ENCODE assay signal across 33 mouse cellular contexts in the genomic region with DNA sequence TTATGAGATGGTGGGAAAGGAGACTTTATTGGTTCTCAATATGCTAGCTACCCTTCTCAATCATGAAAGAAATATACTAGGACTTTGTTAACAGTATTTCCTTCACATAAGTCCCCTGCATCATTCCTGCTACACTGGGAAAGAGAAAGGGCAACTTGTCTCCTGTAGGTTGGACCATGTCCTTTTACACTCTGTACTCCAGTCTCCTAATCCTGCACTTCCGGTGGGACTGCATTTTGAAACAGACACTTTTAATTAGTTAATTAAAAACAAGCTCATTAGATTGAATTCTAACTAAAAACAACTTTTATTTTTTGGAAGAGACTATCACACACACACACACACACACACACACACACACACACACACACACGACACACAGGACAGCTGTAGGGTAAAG.
"Had no signal": no experiment of that assay in that cellular context is flagged by ENCODE, and none has a peak within 500 bp of the region (broad histone marks: within the 10 kb centered on the region; RNA-seq: fewer than 3 reads in every experiment).

No protein-coding gene starts in this region.

- H3K9ac ChIP-seq: limb, embryonic 12.5 days; limb, embryonic 13.5 days; limb, embryonic 15.5 days; liver, embryonic 12.5 days; liver, embryonic 13.5 days; liver, embryonic 14.5 days; liver, embryonic 15.5 days; liver, postnatal 0 days; lung, embryonic 14.5 days; lung, embryonic 15.5 days; midbrain, embryonic 12.5 days; midbrain, embryonic 13.5 days; midbrain, embryonic 15.5 days; neural tube, embryonic 12.5 days; neural tube, embryonic 13.5 days had no signal

- H3K27me3 ChIP-seq: limb, embryonic 12.5 days; limb, embryonic 13.5 days; limb, embryonic 15.5 days; liver, embryonic 12.5 days; liver, embryonic 13.5 days; liver, embryonic 15.5 days; lung, embryonic 15.5 days; megakaryocyte, embryonic 14.5 days; midbrain, embryonic 12.5 days; midbrain, embryonic 13.5 days; midbrain, embryonic 15.5 days; neural tube, embryonic 12.5 days; neural tube, embryonic 13.5 days had no signal

- H3K27ac ChIP-seq: limb, embryonic 10.5 days; limb, embryonic 12.5 days; limb, embryonic 13.5 days; limb, embryonic 15.5 days; liver, embryonic 12.5 days; liver, embryonic 13.5 days; liver, embryonic 14.5 days; liver, embryonic 15.5 days; lung, embryonic 15.5 days; macrophage; midbrain, embryonic 10.5 days; midbrain, embryonic 12.5 days; midbrain, embryonic 13.5 days; midbrain, embryonic 15.5 days; neural tube, embryonic 12.5 days; neural tube, embryonic 13.5 days had no signal

- H3K4me2 ChIP-seq: limb, embryonic 12.5 days; limb, embryonic 13.5 days; limb, embryonic 15.5 days; liver, embryonic 11.5 days; liver, embryonic 12.5 days; liver, embryonic 13.5 days; liver, embryonic 15.5 days; lung, embryonic 14.5 days; lung, embryonic 15.5 days; midbrain, embryonic 11.5 days; midbrain, embryonic 12.5 days; midbrain, embryonic 13.5 days; midbrain, embryonic 15.5 days; neural tube, embryonic 12.5 days; neural tube, embryonic 13.5 days had no signal

- ATAC-seq: liver, embryonic 12.5 days; liver, postnatal 0 days; lung, postnatal 0 days; midbrain, embryonic 13.5 days; midbrain, embryonic 15.5 days; midbrain, embryonic 16.5 days had no signal

- H3K9me3 ChIP-seq: limb, embryonic 10.5 days; limb, embryonic 12.5 days; limb, embryonic 13.5 days; limb, embryonic 15.5 days; liver, embryonic 12.5 days; liver, embryonic 13.5 days; liver, embryonic 15.5 days; lung, embryonic 15.5 days; megakaryocyte, embryonic 14.5 days; midbrain, embryonic 10.5 days; midbrain, embryonic 12.5 days; midbrain, embryonic 13.5 days; midbrain, embryonic 15.5 days; neural tube, embryonic 12.5 days; neural tube, embryonic 13.5 days had no signal

- H3K4me1 ChIP-seq: limb, embryonic 10.5 days; limb, embryonic 12.5 days; limb, embryonic 13.5 days; limb, embryonic 15.5 days; liver, embryonic 12.5 days; liver, embryonic 13.5 days; liver, embryonic 15.5 days; lung, embryonic 15.5 days; megakaryocyte, embryonic 14.5 days; midbrain, embryonic 10.5 days; midbrain, embryonic 12.5 days; midbrain, embryonic 13.5 days; midbrain, embryonic 15.5 days; neural tube, embryonic 12.5 days; neural tube, embryonic 13.5 days had no signal

- H3K4me3 ChIP-seq: limb, embryonic 10.5 days; limb, embryonic 12.5 days; limb, embryonic 13.5 days; limb, embryonic 15.5 days; liver, embryonic 12.5 days; liver, embryonic 13.5 days; liver, embryonic 15.5 days; lung, embryonic 15.5 days; megakaryocyte, embryonic 14.5 days; midbrain, embryonic 10.5 days; midbrain, embryonic 12.5 days; midbrain, embryonic 13.5 days; midbrain, embryonic 15.5 days; myocyte; neural tube, embryonic 12.5 days; neural tube, embryonic 13.5 days had no signal

- DNase-seq: left cerebral cortex, postnatal 4 days; liver; liver, embryonic 13.5 days; liver, postnatal 0 days; lung, adult 18-20 months; lung, adult 2 months; lung, embryonic 14.5 days; lung, postnatal 10 days; lung, postnatal 14 days; lung, postnatal 36 days; lung, postnatal 4 days; midbrain, embryonic 14.5 days had no signal

- H3K36me3 ChIP-seq: limb, embryonic 10.5 days; limb, embryonic 12.5 days; limb, embryonic 13.5 days; limb, embryonic 15.5 days; liver, embryonic 12.5 days; liver, embryonic 13.5 days; liver, embryonic 15.5 days; lung, embryonic 15.5 days; midbrain, embryonic 10.5 days; midbrain, embryonic 12.5 days; midbrain, embryonic 13.5 days; midbrain, embryonic 15.5 days; neural tube, embryonic 12.5 days; neural tube, embryonic 13.5 days had no signal
